Mouse (Mus musculus) megakaryocyte, embryonic 14.5 days (primary cell): ENCODE results near the gene Eef2k.

Experiments
- FLI1 ChIP-seq: IDR thresholded peaks from 2 replicates; pipeline ENCODE4 v1.6.1; 2012; ENCODE audit warnings: low read length, inconsistent platforms, mixed read lengths
- GATA1 ChIP-seq: IDR thresholded peaks from 3 replicates; pipeline ENCODE4 v1.6.1; 2012; ENCODE audit warnings: mixed read lengths, low read length, inconsistent platforms, borderline replicate concordance

GRCm38 (mm10) chr7:120934716-120935115 is 92.1 kb downstream of the Eef2k start:
- TF ChIP-seq GATA1 (no peak), FLI1 (no peak)
